Mouse (Mus musculus): Measurements from ENCODE around the gene Armc12. TPM values are rescaled to one million over a fixed set of nuclear protein-coding genes. Genes with fewer than 3 reads are reported as not detected.
"Not testable (repeated sequence)": the region's sequence is repeated elsewhere in the genome, so short reads cannot be mapped to it uniquely, and the experiment has no call there.

Gene Armc12
- total RNA-seq, 2 experiments from 2014 or later, result not detected

DNA sequence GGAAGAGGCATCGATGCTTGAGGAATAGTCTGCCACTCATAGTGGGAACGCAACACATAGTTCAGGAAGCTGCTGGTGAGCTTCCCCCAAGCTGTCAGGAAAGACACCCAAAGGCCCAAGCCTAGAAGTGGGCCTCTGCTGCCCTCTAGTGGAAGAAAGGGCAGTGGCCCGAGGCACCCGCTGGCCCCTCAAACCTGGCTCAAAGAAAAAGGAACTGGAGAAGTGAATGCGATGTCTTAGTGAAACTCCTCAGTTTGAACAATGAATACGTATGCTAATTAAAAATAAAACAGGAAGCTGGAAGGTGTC lies 2.6 kb upstream of the Armc12 start:
- peak; percentile 80 to 90 for DNase-seq (ENCODE audit: extremely low spot score in 1 of 2, low spot score in 1 of 2)

DNA sequence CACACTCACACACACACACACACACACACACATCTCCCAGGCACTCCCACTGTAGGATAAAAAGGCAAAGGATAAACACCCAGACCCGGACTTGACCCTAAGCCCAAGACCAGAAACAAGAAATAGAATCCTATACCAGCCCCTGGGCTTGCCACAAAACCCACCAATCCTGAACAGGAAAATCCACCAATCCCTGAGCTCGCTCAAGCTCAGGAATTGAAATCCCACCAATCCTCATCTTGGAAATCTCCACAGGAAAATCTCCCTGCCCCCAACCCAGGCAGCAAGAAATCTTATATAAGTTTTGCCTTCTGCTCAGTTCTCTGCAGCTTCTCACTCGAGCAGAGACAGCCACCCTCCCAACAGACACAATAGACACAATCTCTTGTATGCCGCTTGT lies 1.5 kb upstream of the Armc12 start:
- no peak for DNase-seq (ENCODE audit: extremely low spot score in 1 of 2, low spot score in 1 of 2)

DNA sequence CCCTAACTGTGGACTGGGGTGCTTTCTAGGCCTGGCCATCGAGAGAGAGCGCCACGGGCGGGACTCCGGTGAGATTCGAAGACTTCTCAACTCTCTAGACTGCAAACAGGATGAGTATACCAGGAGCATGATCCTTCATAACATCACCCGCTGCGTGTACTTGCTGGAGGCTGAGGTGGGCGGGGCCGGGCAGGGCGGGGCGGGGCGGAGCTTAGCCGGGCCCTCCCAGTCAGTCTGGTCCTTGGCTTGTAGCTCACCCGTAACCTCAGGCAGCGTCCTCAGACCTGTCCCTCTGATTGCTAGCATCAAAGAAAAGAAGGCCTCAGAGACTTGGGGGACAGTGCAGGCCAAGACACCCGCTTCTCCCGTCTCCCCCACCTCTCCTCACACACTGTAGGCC lies 1.3 kb downstream of the Armc12 start:
- DNase-seq (ENCODE audit: extremely low spot score in 1 of 2, low spot score in 1 of 2), result no peak

DNA sequence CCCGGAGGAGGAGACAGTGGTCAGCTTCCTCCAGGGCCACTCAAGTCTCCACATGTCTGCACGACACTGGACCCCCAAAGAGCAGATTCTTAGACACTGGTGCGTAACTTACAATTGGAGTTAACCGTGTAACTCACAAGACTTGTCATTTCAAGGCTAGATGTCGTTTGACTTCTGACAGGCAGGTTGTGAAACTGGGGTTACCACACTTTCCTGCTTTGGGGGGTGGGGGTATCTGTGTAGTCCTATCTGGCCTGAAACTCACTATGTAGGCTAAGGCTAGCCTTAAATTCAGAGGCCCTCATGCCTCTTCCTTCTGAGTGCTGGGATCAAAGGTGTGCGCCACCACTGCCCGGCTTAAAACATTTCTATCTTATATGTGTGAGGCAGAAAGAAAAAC lies 2.0 kb downstream of the Armc12 start:
- no peak for DNase-seq (ENCODE audit: extremely low spot score in 1 of 2, low spot score in 1 of 2)

DNA sequence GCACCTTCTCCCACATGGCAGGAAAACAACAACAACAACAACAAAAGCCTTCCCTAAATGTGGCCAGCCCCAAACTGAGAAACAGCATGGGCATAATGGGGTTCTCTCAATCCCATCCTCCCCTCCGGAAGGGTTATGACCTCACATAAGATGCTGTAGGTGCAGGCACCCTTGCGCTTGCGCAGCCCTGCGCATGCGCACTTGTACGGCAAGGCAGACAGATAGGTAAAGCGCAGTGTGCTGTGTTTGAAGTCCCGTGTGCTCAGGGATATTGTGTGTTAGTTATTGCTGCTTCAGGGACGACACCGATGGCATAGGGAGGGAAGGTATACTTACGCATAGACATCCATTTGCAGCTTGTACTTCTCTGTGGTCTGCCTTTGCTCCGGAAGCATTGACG lies 2.7 kb downstream of the Armc12 start:
- DNase-seq (ENCODE audit: extremely low spot score in 1 of 2, low spot score in 1 of 2), result no peak

DNA sequence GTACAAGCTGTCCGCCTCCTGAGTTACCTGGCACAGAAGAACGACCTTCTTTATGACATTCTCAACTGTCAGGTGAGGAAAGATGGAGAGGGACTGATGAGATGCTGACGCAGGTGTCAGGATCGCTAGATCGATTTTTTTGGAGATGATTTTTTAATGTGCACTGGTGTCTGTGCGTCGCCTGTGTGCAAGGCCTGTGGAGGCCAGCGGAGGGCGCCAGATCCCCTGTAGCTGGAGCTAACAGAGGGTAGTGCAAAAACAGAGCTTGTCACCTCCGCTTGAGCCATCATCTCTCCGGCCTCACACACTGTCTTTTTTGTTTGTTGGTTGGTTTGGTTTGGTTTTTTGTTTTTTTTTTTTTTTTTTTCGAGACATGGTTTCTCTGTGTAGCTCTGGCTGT lies 7.3 kb downstream of the Armc12 start:
- DNase-seq (ENCODE audit: extremely low spot score in 1 of 2, low spot score in 1 of 2), result no peak

DNA sequence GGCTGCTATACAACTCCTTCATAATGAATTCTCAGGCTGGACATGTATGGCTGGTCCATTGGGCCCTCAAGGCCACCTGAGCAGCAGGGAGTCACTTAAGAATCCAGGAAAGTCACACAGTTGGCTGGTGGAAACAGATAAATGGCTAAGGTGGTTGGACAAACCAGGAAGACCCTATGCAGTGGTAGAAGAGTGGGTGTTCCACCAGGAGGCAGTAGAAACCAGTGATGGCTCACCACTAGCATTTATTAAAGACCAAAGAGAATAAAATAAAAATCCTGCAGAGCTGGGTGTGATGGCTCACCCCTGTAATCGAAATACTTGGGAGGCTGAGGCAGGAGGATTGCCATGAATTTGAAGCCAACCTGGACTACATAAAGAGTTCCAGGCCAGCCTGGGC lies 16.3 kb downstream of the Armc12 start:
- DNase-seq (ENCODE audit: extremely low spot score in 1 of 2, low spot score in 1 of 2), result no peak

DNA sequence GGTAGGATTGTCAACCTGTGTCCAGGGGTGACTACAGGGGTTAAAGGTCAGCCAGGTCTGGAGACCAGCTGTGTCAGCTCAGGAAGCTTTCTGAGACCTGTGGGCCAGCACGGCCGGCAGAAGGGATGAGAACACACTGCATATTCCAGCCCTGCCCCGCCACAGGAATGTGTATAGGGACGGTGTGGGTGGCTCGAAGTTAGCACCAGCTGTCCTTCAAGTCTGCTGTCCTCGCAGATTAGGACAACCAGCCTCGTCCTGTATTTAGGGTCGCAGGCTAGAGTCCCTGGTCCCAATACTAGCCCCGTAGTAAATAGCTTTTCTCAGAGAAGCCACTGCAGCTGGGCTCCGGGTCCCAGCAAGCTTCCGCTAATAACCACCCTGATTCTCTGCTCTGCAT lies 17.9 kb downstream of the Armc12 start:
- no peak for DNase-seq (ENCODE audit: extremely low spot score in 1 of 2, low spot score in 1 of 2)

DNA sequence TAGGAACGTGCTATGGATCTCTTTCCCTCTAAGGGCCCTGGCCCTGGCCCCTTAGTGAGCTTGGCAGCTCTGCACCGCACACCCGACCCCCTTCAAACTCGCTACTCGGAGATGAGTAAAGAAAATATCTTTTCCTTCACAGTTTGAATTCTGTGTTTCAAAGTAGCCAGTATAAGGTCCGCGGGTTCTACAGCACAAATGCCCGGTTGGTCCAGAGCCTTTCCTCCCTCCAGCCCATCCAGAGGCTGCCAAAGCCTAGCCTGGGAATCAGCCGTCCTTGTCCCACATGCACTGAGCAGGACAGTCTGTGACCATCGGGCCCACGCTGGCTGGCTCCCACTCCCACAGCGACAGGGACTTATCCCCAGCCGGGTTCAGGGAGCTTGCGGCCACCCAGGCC lies 18.5 kb downstream of the Armc12 start, which contains the start of gene Clpsl2:
Clpsl2 (plus strand) TSS at position 301 of the 400 bp plus-strand sequence.
- no peak for DNase-seq (ENCODE audit: extremely low spot score in 1 of 2, low spot score in 1 of 2)

DNA sequence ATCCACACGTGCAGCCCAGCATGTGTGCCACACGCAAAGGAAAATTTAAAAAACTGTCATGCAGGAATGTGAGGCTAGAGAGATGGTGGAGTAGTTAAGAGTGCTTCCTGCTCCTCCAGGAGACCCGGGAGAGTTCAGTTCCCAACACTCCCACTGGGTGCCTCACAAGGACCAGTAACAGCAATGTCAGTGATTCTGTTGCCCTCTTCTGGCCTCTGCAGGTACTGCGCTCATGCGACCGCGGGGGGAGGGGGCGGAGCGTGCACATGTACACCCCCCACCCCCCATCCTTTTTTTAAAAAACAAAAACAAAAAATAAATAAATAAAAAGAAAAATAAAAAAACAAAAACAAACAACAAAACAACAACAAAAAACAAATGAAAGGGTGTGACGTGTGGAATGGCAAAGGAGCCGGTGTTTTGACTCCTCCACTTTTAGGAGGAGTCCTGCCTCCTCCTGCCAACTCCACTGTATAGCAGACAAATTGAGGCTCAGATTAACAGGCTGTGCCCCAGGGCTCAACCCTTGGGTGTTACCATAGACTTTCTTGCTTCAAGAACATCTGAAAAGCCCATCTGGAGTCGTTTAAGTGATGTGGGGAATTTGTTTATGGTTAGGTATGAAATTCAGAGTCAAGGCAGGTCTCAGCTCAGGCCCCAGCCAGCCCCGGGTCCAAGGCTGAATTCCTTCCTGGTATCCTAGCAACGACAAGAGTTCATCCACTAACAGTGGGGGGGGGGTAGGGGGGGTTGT lies 22.6 kb downstream of the Armc12 start:
- DNase-seq (ENCODE audit: extremely low spot score in 1 of 2, low spot score in 1 of 2), result peak; percentile 62 to 77

DNA sequence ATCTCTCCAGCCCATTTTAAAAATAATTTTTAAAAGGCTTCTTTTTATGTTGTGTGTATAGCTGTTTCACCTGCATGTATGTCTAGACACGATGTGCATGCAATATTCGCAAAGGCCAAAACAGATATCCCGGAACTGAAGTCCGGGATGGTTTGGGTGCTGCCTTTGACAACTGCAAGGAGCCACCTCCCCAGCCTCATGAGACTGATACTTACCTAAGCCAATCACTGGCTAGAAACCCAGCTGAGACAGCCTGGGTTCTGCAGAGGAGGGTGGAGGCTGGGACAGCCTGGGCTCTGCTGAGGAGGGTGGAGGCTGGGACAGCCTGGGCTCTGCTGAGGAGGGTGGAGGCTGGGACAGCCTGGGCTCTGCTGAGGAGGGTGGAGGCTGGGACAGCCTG lies 23.4 kb downstream of the Armc12 start:
- not testable (repeated sequence) for DNase-seq (ENCODE audit: extremely low spot score in 1 of 2, low spot score in 1 of 2)

DNA sequence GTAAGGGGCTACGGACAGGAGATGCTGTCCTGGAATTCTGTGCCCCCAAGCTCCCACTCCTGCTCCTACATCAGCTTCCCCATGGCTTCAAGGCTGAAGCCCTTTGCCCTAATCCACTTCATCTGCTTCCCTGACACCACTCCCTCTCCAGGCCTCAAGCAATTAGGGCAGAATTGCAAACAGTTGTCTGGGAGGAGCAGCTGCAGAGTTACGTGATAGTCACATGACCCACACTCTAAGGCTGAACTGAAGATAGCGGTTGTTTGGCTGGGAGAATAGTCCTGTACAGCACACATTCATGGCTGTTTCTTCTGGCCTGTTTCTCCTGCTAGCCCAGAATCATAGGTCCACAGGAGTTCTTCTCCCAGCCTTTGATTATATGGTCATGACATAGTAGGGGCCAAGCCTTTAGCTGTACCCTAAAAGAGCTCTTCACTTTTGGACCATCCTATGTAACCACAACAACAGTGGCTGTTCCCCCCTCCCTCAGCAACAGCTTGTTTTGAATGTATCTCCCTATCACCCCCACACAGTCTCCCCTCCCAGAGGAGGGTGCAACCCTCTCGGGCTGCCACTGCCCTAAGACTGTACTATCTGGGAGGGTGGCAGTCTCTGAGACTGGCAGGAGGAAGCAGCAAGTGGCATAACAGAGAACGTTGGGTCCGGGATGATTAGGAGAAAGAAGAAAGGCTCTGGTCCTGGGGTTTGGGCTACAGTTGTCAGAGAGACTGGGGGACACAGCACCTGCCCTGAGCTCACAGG lies 26.2 kb downstream of the Armc12 start:
- no peak for DNase-seq (ENCODE audit: extremely low spot score in 1 of 2, low spot score in 1 of 2)

DNA sequence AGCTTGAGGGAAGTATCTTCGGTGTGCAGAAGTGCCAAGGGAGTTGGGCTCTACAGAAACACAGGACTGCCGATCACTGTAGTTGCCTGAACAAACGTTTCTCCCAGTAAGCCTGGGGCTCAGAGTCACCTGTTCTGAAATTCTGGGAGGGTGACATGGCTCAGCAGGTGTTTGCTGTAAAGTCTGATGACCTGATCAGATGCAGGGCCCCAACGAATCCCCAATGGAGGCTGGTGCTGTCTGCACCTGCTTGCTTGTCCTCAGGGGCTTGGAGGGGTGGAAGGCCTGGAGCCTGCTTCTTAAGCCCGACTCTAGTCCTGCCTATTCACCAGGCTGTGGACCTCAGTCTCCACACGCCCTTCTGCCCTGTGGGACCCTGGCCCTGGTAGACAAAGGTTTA lies 27.2 kb downstream of the Armc12 start:
- no peak for DNase-seq (ENCODE audit: extremely low spot score in 1 of 2, low spot score in 1 of 2)

DNA sequence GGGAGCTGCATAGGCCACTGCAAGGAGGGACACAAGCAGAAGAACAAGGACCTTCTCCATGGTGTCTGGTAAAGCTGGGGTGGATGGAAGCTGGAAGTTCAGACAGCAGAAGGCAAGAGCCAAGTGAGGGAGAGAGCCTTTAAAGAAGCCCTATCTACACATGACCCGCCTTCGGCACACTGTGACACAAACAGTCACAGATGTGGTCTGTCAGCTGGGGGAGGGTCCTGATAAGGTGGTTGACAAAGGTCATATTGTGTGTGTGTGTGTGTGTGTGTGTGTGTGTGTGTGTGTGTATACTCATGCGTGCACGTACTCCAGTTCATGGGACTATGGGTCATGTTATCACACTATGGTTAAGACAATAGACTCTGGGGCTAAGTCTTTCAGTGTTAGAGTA lies 30.0 kb downstream of the Armc12 start, which contains the start of gene Clps:
Clps (minus strand) TSS at position 169 of the 400 bp plus-strand sequence.
- DNase-seq (ENCODE audit: extremely low spot score in 1 of 2, low spot score in 1 of 2), result no peak

DNA sequence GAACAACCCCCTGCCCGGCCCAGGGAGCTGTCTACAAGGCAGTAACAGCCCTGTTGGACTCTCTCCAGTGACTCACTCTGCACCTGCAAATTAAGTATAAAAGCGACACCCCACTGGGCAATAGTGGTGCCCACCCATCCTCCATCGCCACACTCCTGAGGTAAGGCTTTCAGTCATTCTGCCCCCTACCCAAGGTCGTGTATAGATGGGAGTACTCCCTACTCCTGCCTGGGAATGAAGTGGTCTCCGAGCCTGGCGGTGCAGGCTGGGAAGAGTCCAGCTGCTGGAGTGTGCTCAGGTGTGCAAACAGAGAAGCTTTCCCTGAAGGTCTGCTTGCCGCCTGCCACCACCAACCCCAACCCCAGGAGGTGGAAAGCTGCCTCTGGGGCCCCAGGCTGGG lies 31.0 kb downstream of the Armc12 start:
- DNase-seq (ENCODE audit: extremely low spot score in 1 of 2, low spot score in 1 of 2), result no peak

DNA sequence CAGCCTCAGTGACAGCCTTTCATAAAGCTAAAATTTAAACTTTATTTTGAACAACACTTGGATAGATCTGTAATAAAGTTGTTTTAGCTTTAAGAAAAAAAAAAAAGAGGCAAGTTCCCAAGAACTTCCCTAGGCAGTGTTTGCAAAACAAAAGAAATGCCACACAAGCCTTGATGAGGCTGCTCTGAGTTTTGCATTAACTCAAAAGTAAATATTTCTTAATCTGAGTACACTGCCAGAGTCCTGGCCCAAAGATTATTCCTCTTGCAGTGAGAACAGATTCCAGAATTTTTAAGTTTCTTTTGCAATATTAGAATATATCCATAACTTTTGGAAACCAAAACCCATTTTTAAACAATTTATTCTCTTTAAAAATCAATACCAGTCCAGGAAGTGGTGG lies 34.6 kb downstream of the Armc12 start:
- DNase-seq (ENCODE audit: extremely low spot score in 1 of 2, low spot score in 1 of 2), result no peak

DNA sequence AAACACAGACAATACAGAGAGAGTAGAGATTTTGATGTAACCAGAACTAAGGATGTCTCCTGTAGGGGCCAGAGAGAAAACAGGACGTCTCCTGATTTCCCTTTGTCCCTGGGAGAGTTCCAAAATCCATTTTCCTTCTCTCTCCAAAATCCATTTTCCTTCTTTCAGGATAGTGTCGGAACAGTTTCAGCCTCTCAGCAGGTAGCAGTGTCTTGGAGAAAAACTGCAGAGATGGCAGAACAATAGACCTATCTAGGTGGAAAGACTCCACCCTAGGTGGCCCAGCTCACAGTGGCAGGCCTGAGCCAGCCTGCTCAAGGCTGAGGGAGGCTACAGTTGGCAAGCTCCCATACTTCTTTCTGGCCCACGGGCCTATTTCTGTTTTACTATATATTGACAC lies 36.9 kb downstream of the Armc12 start:
- DNase-seq (ENCODE audit: extremely low spot score in 1 of 2, low spot score in 1 of 2), result no peak

DNA sequence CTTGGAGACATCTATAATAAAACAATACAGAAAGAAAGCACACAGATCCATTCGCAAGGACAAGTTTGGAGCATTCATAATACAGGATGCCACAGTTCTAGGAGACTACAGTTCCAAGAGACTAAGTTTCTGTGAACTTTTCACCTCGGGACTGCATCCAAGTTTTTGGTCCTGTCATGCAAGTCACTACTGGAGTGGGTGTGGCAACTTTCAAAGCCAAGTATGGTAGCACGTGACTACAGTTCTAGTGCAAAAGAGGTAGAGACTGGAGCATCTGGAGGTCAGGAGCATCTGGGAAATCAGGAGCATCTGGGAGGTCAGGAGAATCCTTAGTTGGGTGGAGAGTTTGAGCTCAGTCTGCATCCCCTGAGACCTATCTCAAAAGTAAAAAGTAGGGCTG lies 41.3 kb downstream of the Armc12 start:
- no peak for DNase-seq (ENCODE audit: extremely low spot score in 1 of 2, low spot score in 1 of 2)

DNA sequence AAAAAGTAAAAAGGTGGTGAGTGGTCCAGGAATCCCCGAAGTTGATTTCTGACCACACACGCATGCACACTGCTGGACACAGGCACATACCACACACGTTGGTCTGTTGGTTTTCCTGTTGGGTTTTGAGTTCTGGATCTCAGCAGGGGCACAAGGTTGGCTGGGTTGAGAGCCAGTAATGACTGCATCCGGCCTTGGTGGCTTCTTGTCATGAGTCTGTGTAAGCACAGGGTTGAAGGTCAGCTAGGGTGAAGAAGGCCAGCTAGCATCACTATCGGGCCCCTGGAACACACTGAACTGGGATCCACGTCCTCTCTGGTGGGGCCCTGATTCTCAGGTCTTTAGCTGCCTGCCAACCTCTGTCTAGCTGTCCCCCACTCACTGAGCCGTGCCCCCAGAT lies 41.9 kb downstream of the Armc12 start:
- no peak for DNase-seq (ENCODE audit: extremely low spot score in 1 of 2, low spot score in 1 of 2)

DNA sequence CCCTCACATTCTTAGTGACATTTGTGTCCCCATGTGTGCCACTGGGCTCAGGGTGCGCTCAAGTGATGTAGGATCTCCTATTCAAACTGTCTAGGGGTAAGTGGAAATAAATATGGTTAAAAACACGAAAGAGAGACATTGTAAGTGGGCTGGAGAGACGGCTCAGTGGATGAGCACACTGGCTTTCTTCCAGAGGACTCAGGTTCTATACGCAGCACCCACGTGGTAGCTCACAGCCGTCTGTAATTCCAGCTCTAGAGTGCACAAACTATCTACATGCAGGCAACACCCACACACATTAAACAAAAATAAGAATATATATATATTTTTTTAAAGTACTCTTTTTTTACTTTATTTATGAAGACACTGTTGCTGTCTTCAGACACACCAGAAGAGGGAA lies 42.3 kb downstream of the Armc12 start:
- no peak for DNase-seq (ENCODE audit: extremely low spot score in 1 of 2, low spot score in 1 of 2)

DNA sequence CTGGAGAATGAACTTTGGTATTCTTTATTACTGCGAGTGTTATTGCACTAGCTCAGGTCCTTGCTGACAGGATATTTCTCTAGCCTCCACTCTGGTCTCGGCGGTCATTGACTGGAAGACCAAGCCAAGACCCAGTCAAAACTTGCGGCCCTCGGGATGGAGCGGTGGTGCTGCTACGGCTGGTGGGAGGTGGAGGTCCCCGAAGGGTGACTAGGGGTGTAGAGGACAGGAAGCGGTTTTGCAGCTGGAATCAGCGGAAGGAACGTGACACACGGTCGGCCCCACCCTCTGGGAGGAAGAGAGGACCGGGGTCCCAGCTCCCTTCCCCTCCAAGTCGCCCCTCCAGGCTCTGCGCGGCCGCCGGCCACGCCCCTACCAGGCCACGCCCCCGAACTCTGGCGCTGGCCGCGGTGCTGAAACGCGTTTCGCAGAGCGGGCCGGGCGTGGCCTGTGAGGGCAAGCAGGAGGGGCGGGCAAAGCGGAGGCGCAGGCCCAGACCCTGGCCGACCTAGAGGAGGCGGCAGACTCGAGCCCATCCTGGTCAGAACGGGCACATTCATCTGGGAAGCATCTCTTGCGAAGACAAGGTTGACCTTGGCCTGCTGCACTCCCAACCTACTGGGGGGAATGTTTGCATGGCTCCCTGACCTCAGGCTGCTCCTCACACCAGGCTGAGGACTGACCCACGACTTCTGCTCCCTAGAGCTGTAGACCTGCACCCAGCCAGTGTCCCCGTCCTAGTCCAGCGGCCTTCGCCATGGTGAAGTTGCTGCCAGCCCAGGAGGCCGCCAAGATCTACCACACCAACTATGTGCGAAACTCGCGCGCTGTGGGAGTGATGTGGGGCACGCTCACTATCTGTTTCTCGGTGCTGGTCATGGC lies 44.9 kb downstream of the Armc12 start, which contains the start of gene Lhfpl5:
Lhfpl5 (plus strand) TSS at position 398 of the 882 bp plus-strand sequence.
- DNase-seq (ENCODE audit: extremely low spot score in 1 of 2, low spot score in 1 of 2), result peak in 1 of 2 experiments; percentile 31

All from layer of hippocampus, postnatal 25 days (tissue).